Mouse (Mus musculus): ENCODE results near the gene Nsun3.

GRCm38 (mm10) chr16:62690436-62690835, 96.2 kb downstream of the Nsun3 start:
- TF ChIP-seq MYOG (IDR thresholded peaks at IDR 0.05; ENCODE audit: control insufficient read depth in 1 of 3, insufficient read depth in 1 of 3, insufficient read length in 2 of 3, low read depth in 2 of 3): no peak
- TF ChIP-seq MAX (IDR thresholded peaks at IDR 0.05; ENCODE audit: low read depth): no peak
- TF ChIP-seq POLR2A (IDR thresholded peaks at IDR 0.05; ENCODE audit: insufficient read length, low read depth): no peak
- no peak for TF ChIP-seq TCF12 (IDR thresholded peaks at IDR 0.05; ENCODE audit: insufficient read depth, poor library complexity, severe bottlenecking)
- TF ChIP-seq CEBPB (IDR thresholded peaks at IDR 0.05; ENCODE audit: insufficient read depth, poor library complexity, severe bottlenecking): no peak
- TF ChIP-seq USF1 (IDR thresholded peaks at IDR 0.05; ENCODE audit: low read depth): no peak

All from myocyte (in vitro differentiated cells).